8 mouse cellular contexts compared by ENCODE assay signal in the genomic region with DNA sequence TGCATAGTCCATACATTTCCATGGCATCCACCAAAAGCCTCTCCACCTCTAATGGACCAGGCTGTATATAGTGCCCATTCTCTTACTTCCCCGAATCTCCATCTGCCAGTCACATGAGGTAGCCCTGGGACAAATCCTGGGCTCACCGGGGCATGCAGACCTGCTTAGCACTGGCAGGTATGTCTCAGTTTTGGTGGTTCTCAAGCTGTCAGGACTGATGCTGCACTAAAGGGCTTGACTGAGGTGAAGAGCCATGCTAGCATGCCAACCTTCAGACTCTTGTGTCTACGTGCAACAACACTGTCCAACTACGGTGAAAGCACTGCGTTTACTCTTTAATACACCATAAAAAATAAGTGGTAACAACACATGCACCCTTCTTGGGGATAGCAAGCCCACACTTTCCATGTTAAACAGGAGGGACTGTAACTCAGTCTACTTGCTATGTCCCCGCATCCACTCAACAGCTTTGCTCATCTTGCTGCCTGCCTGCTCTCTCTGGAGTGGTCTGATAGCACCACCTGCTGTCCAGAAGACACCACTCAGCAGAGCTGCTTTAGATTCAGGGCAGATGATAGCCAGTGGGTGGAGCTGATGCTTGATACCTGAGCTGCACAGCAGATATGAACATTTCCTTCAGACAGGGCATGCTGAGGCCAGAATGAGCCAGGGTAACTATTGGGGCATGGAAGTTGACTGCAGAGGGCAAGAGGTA.
DNase-seq lines count a peak whose midpoint lies in the region; ATAC-seq and TF ChIP-seq lines count a peak whose summit lies in the region.

No protein-coding gene starts in this region.

- no peaks in the 10 kb centered on the region for H3K27me3 ChIP-seq in ES-Bruce4 (ENCODE audit: control insufficient read depth, insufficient read depth, low read length, poor library complexity, severe bottlenecking)
- no peaks in the 10 kb centered on the region for H3K27me3 ChIP-seq in forebrain, embryonic 12.5 days

- TF ChIP-seq POLR2A in ES-Bruce4 (IDR thresholded peaks at IDR 0.05; ENCODE audit: insufficient read depth, low read length) = no peak
- no peak for TF ChIP-seq POLR2A in lung, adult 2 months (IDR thresholded peaks at IDR 0.05; ENCODE audit: borderline replicate concordance, extremely low read depth, low read depth, low read length)

- H3K4me3 ChIP-seq in ES-Bruce4 (ENCODE audit: low read depth, low read length) = no peak overlapping the region
- no peak overlapping the region for H3K4me3 ChIP-seq in forebrain, embryonic 12.5 days (replicated peaks)
- no peak overlapping the region for H3K4me3 ChIP-seq in lung, adult 2 months (replicated peaks; ENCODE audit: extremely low read depth, low read depth, low read length)

- WGBS in forebrain, embryonic 12.5 days = 83% methylated on average over 6 of the region's 6 CpGs
- 86% methylated on average over 6 of the region's 6 CpGs for WGBS in lung, adult 2 months

- intact Hi-C loops in heart, postnatal 14 days (cut with DNase I) = loop anchor here (1.0 to 5.0 kb wide), 2 partner anchors 70 to 221 kb away; no protein-coding TSS in a partner anchor

- H3K27ac ChIP-seq in ES-Bruce4 (ENCODE audit: insufficient read depth, low read length) = no peak overlapping the region
- H3K27ac ChIP-seq in forebrain, embryonic 12.5 days = no peak overlapping the region

- H3K36me3 ChIP-seq in ES-Bruce4 (ENCODE audit: control insufficient read depth, insufficient read depth, low read length, poor library complexity, severe bottlenecking) = no peaks in the 10 kb centered on the region
- no peaks in the 10 kb centered on the region for H3K36me3 ChIP-seq in forebrain, embryonic 12.5 days (replicated peaks)

- no peaks in the 10 kb centered on the region for H3K4me1 ChIP-seq in ES-Bruce4 (ENCODE audit: control insufficient read depth, insufficient read depth, low read length)
- H3K4me1 ChIP-seq in forebrain, embryonic 12.5 days = no peaks in the 10 kb centered on the region
- no peaks in the 10 kb centered on the region for H3K4me1 ChIP-seq in lung, adult 2 months (ENCODE audit: control insufficient read depth, insufficient read depth, low read length)

- TF ChIP-seq CTCF in ES-Bruce4 (IDR thresholded peaks at IDR 0.05; ENCODE audit: low read depth, low read length) = peak; percentile 94
- peak; percentile 78 for TF ChIP-seq CTCF in lung, adult 2 months (IDR thresholded peaks at IDR 0.05; ENCODE audit: insufficient read depth, low read length)

- no peak overlapping the region for H3K9ac ChIP-seq in ES-Bruce4 (ENCODE audit: low read depth, poor library complexity, severe bottlenecking)
- H3K9ac ChIP-seq in forebrain, embryonic 12.5 days = no peak overlapping the region

- DNase-seq in c-Kit-positive CD71-positive TER-119-positive erythroid progenitor cells, embryonic 14.5 days (ENCODE audit: low spot score) = peak; percentile 47
- DNase-seq in heart, postnatal 14 days = peak; percentile 75 to 86
- DNase-seq in layer of hippocampus, adult 11-12 months (ENCODE audit: low spot score) = peak; percentile 88
- peak; percentile 44 for DNase-seq in lung, adult 2 months
- DNase-seq in ovary, postnatal 10 days (ENCODE audit: low spot score) = peak; percentile 42
- peak; percentile 57 for DNase-seq in thymus, postnatal 0 days (ENCODE audit: low spot score)

- ATAC-seq in forebrain, embryonic 12.5 days (ENCODE audit: low FRiP score) = 0 out of 2 replicates have a peak, but pooled peaks have one; percentile 46

- H3K9me3 ChIP-seq in ES-Bruce4 (replicated peaks; ENCODE audit: control insufficient read depth, insufficient read depth, low read length, poor library complexity, severe bottlenecking) = peaks cover 10% of the 10 kb centered on the region
- no peaks in the 10 kb centered on the region for H3K9me3 ChIP-seq in forebrain, embryonic 12.5 days

- H3K4me2 ChIP-seq in forebrain, embryonic 12.5 days = no peak overlapping the region

- TF ChIP-seq EP300 in ES-Bruce4 (IDR thresholded peaks at IDR 0.05; ENCODE audit: insufficient read depth, low read depth, low read length) = no peak
